Mouse (Mus musculus): ENCODE data around the gene Ralgapa2. TPM values are rescaled to one million over a fixed set of nuclear protein-coding genes. Genes with fewer than 3 reads are reported as not detected.

Ralgapa2 gene
- total and polyA plus RNA-seq, 3 experiments, result 5.6 to 10.3 (median 8.9) TPM

GRCm38 (mm10) chr2:146444009-146444408 lies 68.1 kb downstream of the Ralgapa2 start:
- in situ Hi-C loops (cut with MboI; ENCODE audit: low pct_ligation_motif_present, low pct_unique_long_range_greater_than_20kb, low sequenced_read_pairs) (loop anchor here (10.0 kb wide), 1 partner anchor 171 kb away; no protein-coding TSS in a partner anchor), dilution Hi-C loops (cut with MboI; ENCODE audit: extremely low pct_ligation_motif_present, extremely low pct_unique_long_range_greater_than_20kb, low sequenced_read_pairs) (no loop called here)
- no peak for DNase-seq (ENCODE audit: extremely low read depth)
- Histone ChIP-seq H3K4me3 (replicated peaks in 1 of 3; ENCODE audit: low read depth in 2 of 3, low read length in 2 of 3, poor library complexity in 1 of 3) (no peak overlapping the region), H3K27me3 (replicated peaks) (no peaks in the 10 kb centered on the region), H3K27ac (ENCODE audit: insufficient read depth, low read depth) (no peak overlapping the region), H3K9me3 (replicated peaks; ENCODE audit: low read length) (no peaks in the 10 kb centered on the region), H3K79me2 (replicated peaks; ENCODE audit: control insufficient read depth, extremely low read depth, insufficient read depth, poor library complexity, severe bottlenecking) (no peaks in the 10 kb centered on the region), H3K36me3 (replicated peaks in 1 of 2; ENCODE audit: control insufficient read depth in 1 of 2, insufficient read depth in 1 of 2, low read length in 1 of 2) (peaks cover 7 to 32% of the 10 kb centered on the region in 2 experiments), H3K4me2 (ENCODE audit: insufficient read depth, low read depth, poor library complexity, severe bottlenecking) (no peak overlapping the region), H3K9ac (ENCODE audit: insufficient read depth, low read depth) (no peak overlapping the region), H3K4me1 (ENCODE audit: control insufficient read depth in 1 of 2, insufficient read depth in 2 of 2) (no peaks in the 10 kb centered on the region)
- no peak for TF ChIP-seq NRF1 (IDR thresholded peaks at IDR 0.05; ENCODE audit: low read depth, low read length)
- TF ChIP-seq USF2 (conservative IDR thresholded peaks at IDR 0.05; ENCODE audit: low read depth, low read length), result no peak
- no peak for TF ChIP-seq JUND (conservative IDR thresholded peaks at IDR 0.05; ENCODE audit: low read depth, low read length)
- TF ChIP-seq TBP (conservative IDR thresholded peaks at IDR 0.05; ENCODE audit: low read depth, low read length), result no peak
- no peak for TF ChIP-seq E2F4 (IDR thresholded peaks at IDR 0.05; ENCODE audit: insufficient replicate concordance, low read depth, low read length)
- TF ChIP-seq ZNF384 (IDR thresholded peaks at IDR 0.05; ENCODE audit: low read depth, low read length), result no peak
- no peak for TF ChIP-seq RAD21 (IDR thresholded peaks at IDR 0.05; ENCODE audit: low read depth, low read length)
- TF ChIP-seq CHD1 (IDR thresholded peaks at IDR 0.05; ENCODE audit: low read depth, low read length), result no peak
- TF ChIP-seq NELFE (IDR thresholded peaks at IDR 0.05; ENCODE audit: low read depth, low read length), result no peak

- H3K4me2 ChIP-seq (ENCODE audit: insufficient read depth, low read depth, poor library complexity, severe bottlenecking), result no peak overlapping the region
- H3K4me3 ChIP-seq (replicated peaks in 1 of 3; ENCODE audit: low read depth in 2 of 3, low read length in 2 of 3, poor library complexity in 1 of 3), result no peak overlapping the region
- H3K9me3 ChIP-seq (replicated peaks; ENCODE audit: low read length), result no peaks in the 10 kb centered on the region
- no peaks in the 10 kb centered on the region for H3K79me2 ChIP-seq (replicated peaks; ENCODE audit: control insufficient read depth, extremely low read depth, insufficient read depth, poor library complexity, severe bottlenecking)
- H3K4me1 ChIP-seq (ENCODE audit: control insufficient read depth in 1 of 2, insufficient read depth in 2 of 2), result no peaks in the 10 kb centered on the region
- TF ChIP-seq JUND (conservative IDR thresholded peaks at IDR 0.05; ENCODE audit: low read depth, low read length) (no peak), MAFK (IDR thresholded peaks at IDR 0.05; ENCODE audit: insufficient replicate concordance, low read length) (no peak), MAZ (IDR thresholded peaks at IDR 0.05; ENCODE audit: low read depth, low read length) (no peak), RAD21 (IDR thresholded peaks at IDR 0.05; ENCODE audit: low read depth, low read length) (no peak), ETS1 (conservative IDR thresholded peaks at IDR 0.05; ENCODE audit: low read depth, low read length) (no peak)
- in situ Hi-C loops (cut with MboI; ENCODE audit: low pct_ligation_motif_present, low pct_unique_long_range_greater_than_20kb, low sequenced_read_pairs) (loop anchor here (10.0 kb wide), 1 partner anchor 171 kb away; no protein-coding TSS in a partner anchor), dilution Hi-C loops (cut with MboI; ENCODE audit: extremely low pct_ligation_motif_present, extremely low pct_unique_long_range_greater_than_20kb, low sequenced_read_pairs) (no loop called here)
- H3K27me3 ChIP-seq (replicated peaks), result no peaks in the 10 kb centered on the region
- DNase-seq (ENCODE audit: extremely low read depth), result no peak
- no peak overlapping the region for H3K27ac ChIP-seq (ENCODE audit: insufficient read depth, low read depth)
- peaks cover 7 to 31% of the 10 kb centered on the region in 2 experiments for H3K36me3 ChIP-seq (replicated peaks in 1 of 2; ENCODE audit: control insufficient read depth in 1 of 2, insufficient read depth in 1 of 2, low read length in 1 of 2)
- H3K9ac ChIP-seq (ENCODE audit: insufficient read depth, low read depth), result no peak overlapping the region
These were observed 68.8 kb downstream of the Ralgapa2 start for GRCm38 (mm10) chr2:146443291-146443875.

DNA sequence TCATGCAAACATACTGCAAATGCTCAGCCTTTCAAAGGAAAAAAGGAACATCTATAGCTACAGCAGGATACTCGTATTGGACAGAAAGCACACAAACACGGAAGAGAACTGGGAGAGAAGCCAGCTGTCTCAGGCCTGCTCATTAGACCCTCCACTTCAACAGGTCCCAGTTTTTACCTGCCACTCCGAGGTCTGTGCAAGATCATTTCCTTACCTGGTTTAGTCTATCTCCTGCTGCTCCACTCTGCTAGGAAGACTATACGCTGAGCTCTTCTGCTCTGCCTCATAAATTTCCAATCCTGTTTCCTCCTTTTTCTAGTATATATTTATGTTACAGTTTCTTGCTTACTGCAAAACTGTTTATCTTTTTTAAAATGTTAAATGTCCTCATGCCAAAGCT lies 70.4 kb downstream of the Ralgapa2 start:
- Histone ChIP-seq H3K9me3 (replicated peaks; ENCODE audit: low read length) (no peaks in the 10 kb centered on the region), H3K27ac (ENCODE audit: insufficient read depth, low read depth) (no peak overlapping the region), H3K4me2 (ENCODE audit: insufficient read depth, low read depth, poor library complexity, severe bottlenecking) (no peak overlapping the region), H3K4me3 (replicated peaks in 1 of 3; ENCODE audit: low read depth in 2 of 3, low read length in 2 of 3, poor library complexity in 1 of 3) (no peak overlapping the region), H3K9ac (ENCODE audit: insufficient read depth, low read depth) (no peak overlapping the region), H3K79me2 (replicated peaks; ENCODE audit: control insufficient read depth, extremely low read depth, insufficient read depth, poor library complexity, severe bottlenecking) (no peaks in the 10 kb centered on the region), H3K36me3 (replicated peaks in 1 of 2; ENCODE audit: control insufficient read depth in 1 of 2, insufficient read depth in 1 of 2, low read length in 1 of 2) (peaks cover 7 to 28% of the 10 kb centered on the region in 2 experiments), H3K4me1 (ENCODE audit: control insufficient read depth in 1 of 2, insufficient read depth in 2 of 2) (0 out of 4 replicates have a peak, but pooled peaks cover 0 to 3% of the 10 kb centered on the region in 2 experiments), H3K27me3 (replicated peaks) (no peaks in the 10 kb centered on the region)
- dilution Hi-C loops (cut with MboI; ENCODE audit: extremely low pct_ligation_motif_present, extremely low pct_unique_long_range_greater_than_20kb, low sequenced_read_pairs), result no loop called here
- DNase-seq (ENCODE audit: extremely low read depth), result no peak
- in situ Hi-C loops (cut with MboI; ENCODE audit: low pct_ligation_motif_present, low pct_unique_long_range_greater_than_20kb, low sequenced_read_pairs), result loop anchor here (10.0 kb wide), 1 partner anchor 173 kb away; no protein-coding TSS in a partner anchor
- TF ChIP-seq MYC (IDR thresholded peaks at IDR 0.05; ENCODE audit: low read depth, low read length) (no peak), ZKSCAN1 (IDR thresholded peaks at IDR 0.05; ENCODE audit: borderline replicate concordance, low read depth, low read length) (no peak), EP300 (IDR thresholded peaks at IDR 0.05; ENCODE audit: low read length) (no peak), E2F4 (IDR thresholded peaks at IDR 0.05; ENCODE audit: insufficient replicate concordance, low read depth, low read length) (no peak), ETS1 (conservative IDR thresholded peaks at IDR 0.05; ENCODE audit: low read depth, low read length) (no peak), ELF1 (IDR thresholded peaks at IDR 0.05; ENCODE audit: low read depth, low read length) (no peak), SMC3 (IDR thresholded peaks at IDR 0.05; ENCODE audit: low read depth, low read length) (no peak), MEF2A (IDR thresholded peaks at IDR 0.05; ENCODE audit: borderline replicate concordance, low read depth, low read length) (no peak), RCOR1 (conservative IDR thresholded peaks at IDR 0.05; ENCODE audit: low read depth, low read length) (no peak), RAD21 (IDR thresholded peaks at IDR 0.05; ENCODE audit: low read depth, low read length) (no peak), MAZ (IDR thresholded peaks at IDR 0.05; ENCODE audit: low read depth, low read length) (no peak), ZC3H11A (IDR thresholded peaks at IDR 0.05; ENCODE audit: low read depth, low read length) (no peak), USF1 (IDR thresholded peaks at IDR 0.05; ENCODE audit: low read depth, low read length) (no peak), KAT2A (IDR thresholded peaks at IDR 0.05; ENCODE audit: insufficient replicate concordance, low read length) (no peak)
